Mouse (Mus musculus) lung, embryonic 16.5 days (tissue): ENCODE results near the gene Tesc. TPM values are rescaled to one million over a fixed set of nuclear protein-coding genes. Genes with fewer than 3 reads are reported as not detected.

Source experiments
- ATAC-seq: fragments of 200-750 bp; cut with Nextera tagmentation; 2 replicates; pipeline ENCODE4 v1.8.0; 2017; ENCODE audit warnings: low read depth, mild to moderate bottlenecking, moderate library complexity
- H3K27ac ChIP-seq: fragments of 300-500 bp; sonication (generic); 2 replicates; pipeline ENCODE4 v1.5.1; 2014; ENCODE audit warnings: mild to moderate bottlenecking, control low read depth, low read length
- H3K27me3 ChIP-seq: fragments of 300-500 bp; sonication (generic); 2 replicates; pipeline ENCODE4 v1.6.1; 2014; ENCODE audit warnings: low read depth, low read length, mixed read lengths; ENCODE audit not compliant: control insufficient read depth, insufficient read depth
- H3K36me3 ChIP-seq: fragments of 300-500 bp; sonication (generic); 2 replicates; pipeline ENCODE4 v1.6.1; 2014; ENCODE audit warnings: low read length; ENCODE audit not compliant: control insufficient read depth, insufficient read depth
- H3K4me1 ChIP-seq: fragments of 300-500 bp; sonication (generic); replicated peaks from 2 replicates; pipeline ENCODE4 v1.6.1; 2014; ENCODE audit warnings: low read length, mixed read lengths; ENCODE audit not compliant: control insufficient read depth, insufficient read depth
- H3K4me2 ChIP-seq: fragments of 300-500 bp; sonication (generic); 2 replicates; pipeline ENCODE4 v1.6.1; 2014; ENCODE audit warnings: low read depth, low read length, control low read depth
- H3K4me3 ChIP-seq: fragments of 300-500 bp; sonication (generic); 2 replicates; pipeline ENCODE4 v1.5.1; 2014; ENCODE audit warnings: mild to moderate bottlenecking, low read length, control low read depth
- H3K9ac ChIP-seq: fragments of 300-500 bp; sonication (generic); 2 replicates; pipeline ENCODE4 v1.6.1; 2014; ENCODE audit warnings: low read length, control low read depth
- H3K9me3 ChIP-seq: fragments of 300-500 bp; sonication (generic); 2 replicates; pipeline ENCODE4 v1.6.1; 2016; ENCODE audit warnings: low read length; ENCODE audit not compliant: control insufficient read depth
- WGBS: fragments of 180-500 bp; shearing (Covaris S2); extraction: QIAGEN DNeasy Blood & Tissue Kit; methylation state at CpG from one replicate; pipeline ENCODE4 v1.1.7; 2014; 5-methylcytosine and 5-hydroxymethylcytosine counted together
- polyA plus RNA-seq: library from polyadenylated mRNA; unstranded; fragments of >200 nt; fragmentation: Nextera tagmentation; extraction: Ambion mirVana; gene quantifications from 2 replicates; pipeline ENCODE4 v1.2.1, GENCODE M21; 2015

Gene Tesc
- polyA plus RNA-seq, 1 experiment from 2014 or later = 8.6 TPM

- Histone ChIP-seq H3K4me3 (no peak overlapping the region), H3K36me3 (peaks cover 25% of the 10 kb centered on the region), H3K9me3 (no peaks in the 10 kb centered on the region), H3K27ac (no peak overlapping the region), H3K4me2 (no peak overlapping the region), H3K4me1 (no peaks in the 10 kb centered on the region), H3K9ac (no peak overlapping the region), H3K27me3 (no peaks in the 10 kb centered on the region)
- 91% methylated on average over 5 of the region's 5 CpGs for WGBS
- ATAC-seq = no peak
Measured at GRCm38 (mm10) chr5:118071766-118072165, 44.2 kb downstream of the Tesc start.

- Histone ChIP-seq H3K9me3 (no peaks in the 10 kb centered on the region), H3K27me3 (no peaks in the 10 kb centered on the region), H3K36me3 (peaks cover 25% of the 10 kb centered on the region), H3K4me3 (no peak overlapping the region), H3K9ac (no peak overlapping the region), H3K4me1 (no peaks in the 10 kb centered on the region), H3K27ac (no peak overlapping the region), H3K4me2 (no peak overlapping the region)
- WGBS = 92% methylated on average over 15 of the region's 15 CpGs
- ATAC-seq = no peak
Measured at GRCm38 (mm10) chr5:118073213-118073773, 45.8 kb downstream of the Tesc start.

GRCm38 (mm10) chr5:118076721-118077592 lies 49.4 kb downstream of the Tesc start:
- Histone ChIP-seq H3K4me1 (0 out of 2 replicates have a peak, but pooled peaks cover 3% of the 10 kb centered on the region), H3K9me3 (no peaks in the 10 kb centered on the region), H3K27me3 (no peaks in the 10 kb centered on the region), H3K27ac (no peak overlapping the region), H3K36me3 (peaks cover 28% of the 10 kb centered on the region), H3K9ac (no peak overlapping the region), H3K4me3 (no peak overlapping the region), H3K4me2 (no peak overlapping the region)
- no peak for ATAC-seq
- WGBS = 71% methylated on average over 15 of the region's 15 CpGs

- WGBS = 73% methylated on average over 6 of the region's 6 CpGs
- H3K9ac ChIP-seq = no peak overlapping the region
- no peaks in the 10 kb centered on the region for H3K27me3 ChIP-seq
- no peak overlapping the region for H3K27ac ChIP-seq
- peaks cover 12% of the 10 kb centered on the region for H3K4me1 ChIP-seq
- no peak for ATAC-seq
- H3K4me2 ChIP-seq = no peak overlapping the region
- no peaks in the 10 kb centered on the region for H3K9me3 ChIP-seq
- no peak overlapping the region for H3K4me3 ChIP-seq
- peaks cover 26% of the 10 kb centered on the region for H3K36me3 ChIP-seq
Measured at GRCm38 (mm10) chr5:118078550-118078949, 51.0 kb downstream of the Tesc start.

- Histone ChIP-seq H3K4me1 (peaks cover 19% of the 10 kb centered on the region), H3K9ac (no peak overlapping the region), H3K27ac (no peak overlapping the region), H3K9me3 (no peaks in the 10 kb centered on the region), H3K36me3 (peaks cover 21% of the 10 kb centered on the region), H3K27me3 (no peaks in the 10 kb centered on the region), H3K4me2 (no peak overlapping the region), H3K4me3 (no peak overlapping the region)
- WGBS = 73% methylated on average over 6 of the region's 6 CpGs
- ATAC-seq = no peak
Measured at GRCm38 (mm10) chr5:118079354-118079753, 51.8 kb downstream of the Tesc start.

- no peaks in the 10 kb centered on the region for H3K27me3 ChIP-seq
- WGBS = 74% methylated on average over 11 of the region's 11 CpGs
- H3K4me3 ChIP-seq = no peak overlapping the region
- peaks cover 23% of the 10 kb centered on the region for H3K4me1 ChIP-seq
- no peak overlapping the region for H3K9ac ChIP-seq
- H3K4me2 ChIP-seq = no peak overlapping the region
- no peak for ATAC-seq
- H3K27ac ChIP-seq = no peak overlapping the region
- H3K9me3 ChIP-seq = no peaks in the 10 kb centered on the region
- H3K36me3 ChIP-seq = peaks cover 18% of the 10 kb centered on the region
Measured at GRCm38 (mm10) chr5:118079839-118080250, 52.3 kb downstream of the Tesc start.

- Histone ChIP-seq H3K4me3 (no peak overlapping the region), H3K27ac (no peak overlapping the region), H3K9me3 (no peaks in the 10 kb centered on the region), H3K4me1 (peaks cover 23% of the 10 kb centered on the region), H3K27me3 (no peaks in the 10 kb centered on the region), H3K9ac (no peak overlapping the region), H3K36me3 (peaks cover 6% of the 10 kb centered on the region), H3K4me2 (no peak overlapping the region)
- 70% methylated on average over 9 of the region's 9 CpGs for WGBS
- ATAC-seq = no peak
Measured at GRCm38 (mm10) chr5:118081374-118081949, 53.9 kb downstream of the Tesc start.

GRCm38 (mm10) chr5:118081996-118082395 lies 54.5 kb downstream of the Tesc start:
- ATAC-seq = no peak
- 45% methylated on average over 6 of the region's 6 CpGs for WGBS
- H3K36me3 ChIP-seq = peaks cover 3% of the 10 kb centered on the region; the same call in 1 of the 2 replicates
- no peaks in the 10 kb centered on the region for H3K9me3 ChIP-seq
- no peak overlapping the region for H3K4me2 ChIP-seq
- H3K27ac ChIP-seq = no peak overlapping the region
- no peaks in the 10 kb centered on the region for H3K27me3 ChIP-seq
- H3K9ac ChIP-seq = no peak overlapping the region
- no peak overlapping the region for H3K4me3 ChIP-seq
- H3K4me1 ChIP-seq = peaks cover 23% of the 10 kb centered on the region

- no peak overlapping the region for H3K4me2 ChIP-seq
- no peaks in the 10 kb centered on the region for H3K9me3 ChIP-seq
- WGBS = 29% methylated on average over 12 of the region's 12 CpGs
- no peak overlapping the region for H3K9ac ChIP-seq
- H3K4me3 ChIP-seq = no peak overlapping the region
- ATAC-seq = peak; percentile 56
- peaks cover 3% of the 10 kb centered on the region; the same call in 1 of the 2 replicates for H3K36me3 ChIP-seq
- H3K4me1 ChIP-seq = peaks cover 23% of the 10 kb centered on the region
- H3K27ac ChIP-seq = peak overlapping the region; percentile 41
- H3K27me3 ChIP-seq = no peaks in the 10 kb centered on the region
Measured at GRCm38 (mm10) chr5:118083060-118083638, 55.6 kb downstream of the Tesc start.
